ENCODE assay signal across 16 mouse cellular contexts in the genomic region with DNA sequence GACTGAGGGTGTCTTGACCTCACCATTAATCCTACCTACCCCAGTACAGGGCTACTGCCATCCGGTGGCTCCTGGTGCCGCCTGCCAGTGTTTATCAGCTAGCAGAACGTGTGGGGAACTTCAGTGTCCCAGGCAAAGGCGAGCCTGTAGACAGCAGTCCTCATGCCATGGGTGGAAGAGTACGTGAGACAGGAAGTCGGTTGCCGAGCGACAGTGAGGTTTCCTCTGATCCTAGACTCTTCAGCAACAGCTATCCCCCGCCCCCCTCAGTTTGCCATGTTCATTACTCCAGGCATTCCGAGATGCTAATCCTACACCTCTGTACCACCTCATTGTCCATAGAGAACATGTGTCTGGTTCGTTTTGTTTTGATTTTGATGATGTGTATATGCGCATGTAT. TPM values are rescaled to one million over a fixed set of nuclear protein-coding genes. Genes with fewer than 3 reads are reported as not detected.
DNase-seq lines count a peak whose midpoint lies in the region; ATAC-seq and TF ChIP-seq lines count a peak whose summit lies in the region.
"Had no signal": no experiment of that assay in that cellular context is flagged by ENCODE, and none has a peak within 500 bp of the region (broad histone marks: within the 10 kb centered on the region; RNA-seq: fewer than 3 reads in every experiment).

No protein-coding gene starts in this region.

- no peak for TF ChIP-seq CTCF in forebrain, postnatal 0 days (IDR thresholded peaks at IDR 0.05; ENCODE audit: low read depth)
- no peak for TF ChIP-seq CTCF in lung, postnatal 0 days (IDR thresholded peaks at IDR 0.05)
- TF ChIP-seq CTCF in CH12.LX (conservative IDR thresholded peaks at IDR 0.05 in 1 of 2, IDR thresholded peaks at IDR 0.05 in 1 of 2; ENCODE audit: low read depth in 2 of 2, low read length in 2 of 2) = peak in 1 of 2 experiments; percentile 3; a peak in 1 of 4 replicates

- no peak for TF ChIP-seq EP300 in lung, postnatal 0 days (IDR thresholded peaks at IDR 0.05)
- no peak for TF ChIP-seq EP300 in CH12.LX (IDR thresholded peaks at IDR 0.05; ENCODE audit: low read length)

- no peaks in the 10 kb centered on the region for H3K27me3 ChIP-seq in forebrain, postnatal 0 days (ENCODE audit: insufficient read depth, low read length)
- no peaks in the 10 kb centered on the region for H3K27me3 ChIP-seq in forebrain, embryonic 15.5 days
- H3K27me3 ChIP-seq in lung, postnatal 0 days (replicated peaks; ENCODE audit: insufficient read depth, low read length) = no peaks in the 10 kb centered on the region
- H3K27me3 ChIP-seq in CH12.LX (replicated peaks) = no peaks in the 10 kb centered on the region
- H3K27me3 ChIP-seq in liver, embryonic 16.5 days (ENCODE audit: control insufficient read depth, insufficient read depth, low read depth, low read length) = no peaks in the 10 kb centered on the region
- H3K27me3 ChIP-seq: embryonic facial prominence, embryonic 15.5 days had no signal

- H3K4me2 ChIP-seq in forebrain, postnatal 0 days (ENCODE audit: low read depth) = no peak overlapping the region
- H3K4me2 ChIP-seq in forebrain, embryonic 15.5 days (replicated peaks) = no peak overlapping the region
- H3K4me2 ChIP-seq in lung, postnatal 0 days (replicated peaks; ENCODE audit: low read depth, low read length) = no peak overlapping the region
- peak overlapping the region; percentile 52; the same call in 1 of the 2 replicates for H3K4me2 ChIP-seq in CH12.LX (ENCODE audit: insufficient read depth, low read depth, poor library complexity, severe bottlenecking)
- H3K4me2 ChIP-seq in liver, embryonic 16.5 days (ENCODE audit: low read depth, low read length) = no peak overlapping the region
- H3K4me2 ChIP-seq: embryonic facial prominence, embryonic 15.5 days had no signal

- H3K4me1 ChIP-seq in forebrain, postnatal 0 days (ENCODE audit: insufficient read depth) = peaks cover 15% of the 10 kb centered on the region
- peaks cover 65% of the 10 kb centered on the region for H3K4me1 ChIP-seq in forebrain, embryonic 15.5 days
- H3K4me1 ChIP-seq in lung, postnatal 0 days (ENCODE audit: insufficient read depth, low read depth, low read length) = peaks cover 32% of the 10 kb centered on the region
- H3K4me1 ChIP-seq in CH12.LX (ENCODE audit: control insufficient read depth in 1 of 2, insufficient read depth in 2 of 2) = peaks cover 48 to 94% of the 10 kb centered on the region in 2 experiments
- H3K4me1 ChIP-seq in liver, embryonic 16.5 days (ENCODE audit: control insufficient read depth, low read depth, low read length) = peaks cover 9% of the 10 kb centered on the region

- no peaks in the 10 kb centered on the region for H3K79me2 ChIP-seq in CH12.LX (replicated peaks; ENCODE audit: control insufficient read depth, extremely low read depth, insufficient read depth, poor library complexity, severe bottlenecking)

- no peak for TF ChIP-seq POLR2A in CH12.LX (IDR thresholded peaks at IDR 0.05; ENCODE audit: low read depth, low read length)

- H3K9me3 ChIP-seq in forebrain, postnatal 0 days (ENCODE audit: low read length) = no peaks in the 10 kb centered on the region
- no peaks in the 10 kb centered on the region for H3K9me3 ChIP-seq in forebrain, embryonic 15.5 days
- no peaks in the 10 kb centered on the region for H3K9me3 ChIP-seq in lung, postnatal 0 days (ENCODE audit: low read length)
- no peaks in the 10 kb centered on the region for H3K9me3 ChIP-seq in CH12.LX (replicated peaks; ENCODE audit: low read length)
- no peaks in the 10 kb centered on the region for H3K9me3 ChIP-seq in liver, embryonic 16.5 days (replicated peaks; ENCODE audit: control insufficient read depth, low read length)
- H3K9me3 ChIP-seq: embryonic facial prominence, embryonic 15.5 days had no signal

- in situ Hi-C loops in CH12.LX (cut with MboI; ENCODE audit: low pct_ligation_motif_present, low pct_unique_long_range_greater_than_20kb, low sequenced_read_pairs) = no loop called here

- H3K27ac ChIP-seq in forebrain, postnatal 0 days (ENCODE audit: low read depth, low read length) = no peak overlapping the region
- no peak overlapping the region for H3K27ac ChIP-seq in forebrain, embryonic 15.5 days (replicated peaks)
- no peak overlapping the region for H3K27ac ChIP-seq in lung, postnatal 0 days (ENCODE audit: low read length)
- peak overlapping the region; percentile 29 for H3K27ac ChIP-seq in CH12.LX (ENCODE audit: insufficient read depth, low read depth)
- no peak overlapping the region for H3K27ac ChIP-seq in liver, embryonic 16.5 days (ENCODE audit: low read length)
- H3K27ac ChIP-seq: embryonic facial prominence, embryonic 15.5 days had no signal

- no peak for TF ChIP-seq RAD21 in CH12.LX (IDR thresholded peaks at IDR 0.05; ENCODE audit: low read depth, low read length)

- no peak for DNase-seq in forebrain, postnatal 0 days
- DNase-seq in lung, postnatal 0 days (ENCODE audit: low spot score) = peak; percentile 40
- DNase-seq in lung, postnatal 14 days = no peak
- DNase-seq in CH12.LX (ENCODE audit: extremely low read depth) = no peak
- no peak for DNase-seq in ovary, postnatal 14 days (ENCODE audit: low spot score)
- no peak for DNase-seq in layer of hippocampus, adult 18-20 months (ENCODE audit: low spot score in 2 of 2)
- DNase-seq: cerebellum, adult 9-11 months; gastrocnemius, postnatal 14 days; kidney, postnatal 4 days; right cerebral cortex, adult 18-20 months had no signal

- no peaks in the 10 kb centered on the region for H3K36me3 ChIP-seq in forebrain, postnatal 0 days (ENCODE audit: insufficient read depth)
- no peaks in the 10 kb centered on the region for H3K36me3 ChIP-seq in forebrain, embryonic 15.5 days
- H3K36me3 ChIP-seq in lung, postnatal 0 days (ENCODE audit: insufficient read depth, low read length) = no peaks in the 10 kb centered on the region
- peaks cover 4 to 37% of the 10 kb centered on the region in 2 experiments for H3K36me3 ChIP-seq in CH12.LX (replicated peaks in 1 of 2; ENCODE audit: control insufficient read depth in 1 of 2, insufficient read depth in 1 of 2, low read length in 1 of 2)
- H3K36me3 ChIP-seq in liver, embryonic 16.5 days (ENCODE audit: control insufficient read depth, insufficient read depth) = no peaks in the 10 kb centered on the region
- H3K36me3 ChIP-seq: embryonic facial prominence, embryonic 15.5 days had no signal

- ATAC-seq in forebrain, postnatal 0 days = peak; percentile 28; the same call in 1 of the 2 replicates
- ATAC-seq in forebrain, embryonic 15.5 days (replicated peaks) = no peak
- ATAC-seq in lung, postnatal 0 days = peak; percentile 15; the same call in 1 of the 2 replicates
- ATAC-seq in liver, embryonic 16.5 days (ENCODE audit: low read depth) = peak; percentile 22; the same call in 1 of the 2 replicates
- ATAC-seq: forebrain, embryonic 16.5 days; intestine, embryonic 16.5 days; midbrain, embryonic 16.5 days had no signal

- H3K4me3 ChIP-seq in forebrain, postnatal 0 days (ENCODE audit: low read depth, low read length) = no peak overlapping the region
- no peak overlapping the region for H3K4me3 ChIP-seq in forebrain, embryonic 15.5 days
- H3K4me3 ChIP-seq in lung, postnatal 0 days (ENCODE audit: low read depth, low read length) = no peak overlapping the region
- peak overlapping the region in 2 of 3 experiments; percentile 2 to 12 for H3K4me3 ChIP-seq in CH12.LX (replicated peaks in 1 of 3; ENCODE audit: low read depth in 2 of 3, low read length in 2 of 3, poor library complexity in 1 of 3)
- no peak overlapping the region for H3K4me3 ChIP-seq in liver, embryonic 16.5 days (ENCODE audit: low read depth, low read length)
- H3K4me3 ChIP-seq: embryonic facial prominence, embryonic 15.5 days had no signal

- 68% methylated on average over 12 of the region's 12 CpGs for WGBS in forebrain, postnatal 0 days
- WGBS in forebrain, embryonic 15.5 days = 74% methylated on average over 12 of the region's 12 CpGs
- WGBS in lung, postnatal 0 days = 41% methylated on average over 12 of the region's 12 CpGs
- 22% methylated on average over 12 of the region's 12 CpGs for WGBS in liver, embryonic 16.5 days (ENCODE audit: insufficient replicate concordance)

- H3K9ac ChIP-seq in forebrain, postnatal 0 days = no peak overlapping the region
- no peak overlapping the region for H3K9ac ChIP-seq in forebrain, embryonic 15.5 days (replicated peaks)
- no peak overlapping the region for H3K9ac ChIP-seq in lung, postnatal 0 days (replicated peaks; ENCODE audit: low read depth)
- H3K9ac ChIP-seq in CH12.LX (ENCODE audit: insufficient read depth, low read depth) = no peak overlapping the region
- no peak overlapping the region for H3K9ac ChIP-seq in liver, embryonic 16.5 days (ENCODE audit: low read depth, low read length)
- H3K9ac ChIP-seq: embryonic facial prominence, embryonic 15.5 days had no signal

- dilution Hi-C loops in CH12.LX (cut with MboI; ENCODE audit: extremely low pct_ligation_motif_present, extremely low pct_unique_long_range_greater_than_20kb, low sequenced_read_pairs) = no loop called here

TF ChIP-seq in CH12.LX, 34 proteins besides CTCF, POLR2A, EP300 and RAD21 (continues in another document):
- TF ChIP-seq MYC (IDR thresholded peaks at IDR 0.05; ENCODE audit: low read depth, low read length) (no peak), MAZ (IDR thresholded peaks at IDR 0.05; ENCODE audit: low read depth, low read length) (no peak), MEF2A (IDR thresholded peaks at IDR 0.05; ENCODE audit: borderline replicate concordance, low read depth, low read length) (no peak), CHD1 (IDR thresholded peaks at IDR 0.05; ENCODE audit: low read depth, low read length) (no peak), SIN3A (IDR thresholded peaks at IDR 0.05; ENCODE audit: low read length) (no peak), IRF4 (IDR thresholded peaks at IDR 0.05; ENCODE audit: low read depth, low read length) (no peak), E2F4 (IDR thresholded peaks at IDR 0.05; ENCODE audit: insufficient replicate concordance, low read depth, low read length) (no peak), MAX (IDR thresholded peaks at IDR 0.05; ENCODE audit: low read length) (no peak), NRF1 (IDR thresholded peaks at IDR 0.05; ENCODE audit: low read depth, low read length) (no peak), PAX5 (IDR thresholded peaks at IDR 0.05; ENCODE audit: low read length) (no peak), ZMIZ1 (IDR thresholded peaks at IDR 0.05; ENCODE audit: low read depth, low read length) (no peak), TBP (conservative IDR thresholded peaks at IDR 0.05; ENCODE audit: low read depth, low read length) (no peak)

RNA-seq across cellular contexts. Expression of a gene that starts 29.2 kb away (rescaled TPM):
- 55.4 and 55.5 TPM in 2 replicates for total RNA-seq in forebrain, postnatal 0 days (2014; rRNA removed)
- 58.2 and 63.1 TPM in 2 replicates for polyA plus RNA-seq in forebrain, postnatal 0 days (2015; fragmentation: Nextera tagmentation; extraction: Ambion mirVana)
- polyA plus RNA-seq in forebrain, embryonic 15.5 days (2015; fragmentation: Nextera tagmentation; extraction: Ambion mirVana) = 54.2 and 56.3 TPM in 2 replicates
- polyA plus RNA-seq in lung, postnatal 0 days (2015; fragmentation: Nextera tagmentation; extraction: Ambion mirVana) = 54.3 and 66.2 TPM in 2 replicates
- 23.6 and 25.9 TPM in 2 replicates for total RNA-seq in CH12.LX (2012; rRNA removed)
- 18.6 and 23.2 TPM in 2 replicates for total RNA-seq in CH12.LX (2014; rRNA removed)
- polyA plus RNA-seq in CH12.LX (2012; ENCODE audit: insufficient read length, low read depth) = 21.9 and 27.3 TPM in 2 replicates
- 12.3 and 13.3 TPM in 2 replicates for polyA plus RNA-seq in liver, embryonic 16.5 days (2015; fragmentation: Nextera tagmentation; extraction: Ambion mirVana)
- total RNA-seq in layer of hippocampus, adult 18-20 months (2021) = 10 to 100 TPM; 41.5 to 48.8 TPM

Comparison
In these comparisons a context has a peak if more than half of its experiments do, and no peak if none do; other contexts are left out.
1. H3K4me3 ChIP-seq: peak in CH12.LX (2 of 3); none in forebrain, postnatal 0 days (single experiment), forebrain, embryonic 15.5 days (single experiment), lung, postnatal 0 days (single experiment) and liver, embryonic 16.5 days (single experiment).